Mouse (Mus musculus) myocyte (in vitro differentiated cells): ENCODE results near the gene Minos1. TPM values are rescaled to one million over a fixed set of nuclear protein-coding genes. Genes with fewer than 3 reads are reported as not detected.

ENCODE experiments used
- H3K27me3 ChIP-seq: one replicate; pipeline ENCODE4 v1.6.1; 2011; ENCODE audit not compliant: control insufficient read depth, insufficient read depth, insufficient read length
- H3K36me3 ChIP-seq: one replicate; pipeline ENCODE4 v1.6.1; 2011; ENCODE audit not compliant: control insufficient read depth, insufficient read depth
- H3K4me2 ChIP-seq: one replicate; pipeline ENCODE4 v1.6.1; 2011; ENCODE audit warnings: low read depth, control low read depth
- H3K4me3 ChIP-seq: one replicate; pipeline ENCODE4 v1.5.1; 2011; ENCODE audit warnings: mild to moderate bottlenecking, control low read depth, moderate library complexity
- H3K79me2 ChIP-seq: one replicate; pipeline ENCODE4 v1.6.1; 2011; ENCODE audit not compliant: control insufficient read depth, insufficient read depth
- H3ac ChIP-seq: one replicate; pipeline ENCODE4 v1.6.1; 2011; ENCODE audit not compliant: control insufficient read depth, insufficient read length
- CEBPB ChIP-seq: IDR thresholded peaks from 2 replicates; pipeline ENCODE4 v1.6.1; 2011; ENCODE audit warnings: mild to moderate bottlenecking, moderate library complexity; ENCODE audit not compliant: poor library complexity, insufficient read depth, severe bottlenecking
- E2F4 ChIP-seq: IDR thresholded peaks from one replicate; pipeline ENCODE4 v1.6.1; 2011; ENCODE audit warnings: mild to moderate bottlenecking, control low read depth, moderate library complexity; ENCODE audit not compliant: insufficient read depth
- MAX ChIP-seq: IDR thresholded peaks from one replicate; pipeline ENCODE4 v1.6.1; 2011; ENCODE audit warnings: low read depth, mild to moderate bottlenecking, control low read depth
- MYOD1 ChIP-seq, 3 experiments: IDR thresholded peaks; one replicate each; pipeline ENCODE4 v1.6.1; 2011; ENCODE audit warnings: control low read depth in 2 of 3, low read depth in 2 of 3, mild to moderate bottlenecking in 2 of 3, moderate library complexity in 1 of 3; ENCODE audit not compliant: insufficient read length in 2 of 3, control insufficient read depth in 1 of 3
- MYOG ChIP-seq, 3 experiments: IDR thresholded peaks; one replicate each; pipeline ENCODE4 v1.6.1; 2011; ENCODE audit warnings: control low read depth in 2 of 3, low read depth in 2 of 3, mild to moderate bottlenecking in 2 of 3; ENCODE audit not compliant: insufficient read length in 2 of 3, control insufficient read depth in 1 of 3, insufficient read depth in 1 of 3
- POLR2A ChIP-seq: IDR thresholded peaks from one replicate; pipeline ENCODE4 v1.6.1; 2011; ENCODE audit warnings: low read depth, mild to moderate bottlenecking, control low read depth, moderate library complexity; ENCODE audit not compliant: insufficient read length
- POLR2AphosphoS2 ChIP-seq: IDR thresholded peaks from one replicate; pipeline ENCODE4 v1.6.1; 2011; ENCODE audit warnings: low read depth, control low read depth; ENCODE audit not compliant: insufficient read length
- REST ChIP-seq: IDR thresholded peaks from one replicate; pipeline ENCODE4 v1.6.1; 2011; ENCODE audit warnings: mild to moderate bottlenecking, control low read depth, moderate library complexity; ENCODE audit not compliant: insufficient read depth, insufficient read length
- SRF ChIP-seq: IDR thresholded peaks from one replicate; pipeline ENCODE4 v1.6.1; 2011; ENCODE audit warnings: low read depth; ENCODE audit not compliant: control insufficient read depth, insufficient read length
- TCF12 ChIP-seq: IDR thresholded peaks from one replicate; pipeline ENCODE4 v1.6.1; 2011; ENCODE audit warnings: mild to moderate bottlenecking, control low read depth; ENCODE audit not compliant: poor library complexity, insufficient read depth, severe bottlenecking
- TCF3 ChIP-seq: IDR thresholded peaks from one replicate; pipeline ENCODE4 v1.6.1; 2011; ENCODE audit warnings: low read depth, control low read depth; ENCODE audit not compliant: insufficient read length
- USF1 ChIP-seq: IDR thresholded peaks from one replicate; pipeline ENCODE4 v1.6.1; 2011; ENCODE audit warnings: low read depth, mild to moderate bottlenecking, control low read depth, moderate library complexity
- polyA plus RNA-seq: library from polyadenylated mRNA; unstranded; fragments of >200 nt; fragmentation: generic; extraction: Trizol; gene quantifications from one replicate; pipeline ENCODE4 v1.2.1, GENCODE M21; 2012; ENCODE audit warnings: missing spikeins

Gene Minos1
- polyA plus RNA-seq, 1 experiment: 247 TPM

- Histone ChIP-seq H3K4me3 (peak overlapping the region; percentile 63), H3K79me2 (peaks cover 56% of the 10 kb centered on the region), H3K4me2 (peak overlapping the region; percentile 80), H3K36me3 (no peaks in the 10 kb centered on the region), H3K27me3 (no peaks in the 10 kb centered on the region), H3ac (peak overlapping the region; percentile 87)
- no peak for TF ChIP-seq POLR2AphosphoS2
- TF ChIP-seq USF1: no peak
- TF ChIP-seq MYOG (IDR thresholded peaks at IDR 0.05; ENCODE audit: control insufficient read depth in 1 of 3, insufficient read depth in 1 of 3, insufficient read length in 2 of 3, low read depth in 2 of 3): no peak
- TF ChIP-seq POLR2A: no peak
- no peak for TF ChIP-seq SRF
- no peak for TF ChIP-seq REST
- no peak for TF ChIP-seq TCF12
- TF ChIP-seq TCF3: no peak
- no peak for TF ChIP-seq E2F4
- no peak for TF ChIP-seq MYOD1 (IDR thresholded peaks at IDR 0.05; ENCODE audit: control insufficient read depth in 1 of 3, insufficient read length in 2 of 3, low read depth in 2 of 3)
- no peak for TF ChIP-seq CEBPB
- TF ChIP-seq MAX: no peak
These were observed 860 bp downstream of the Minos1 start for GRCm38 (mm10) chr4:139129806-139130700.

- H3K4me2 ChIP-seq: no peak overlapping the region
- TF ChIP-seq MYOD1 (IDR thresholded peaks at IDR 0.05; ENCODE audit: control insufficient read depth in 1 of 3, insufficient read length in 2 of 3, low read depth in 2 of 3): no peak
- TF ChIP-seq TCF12: no peak
- TF ChIP-seq MYOG (IDR thresholded peaks at IDR 0.05; ENCODE audit: control insufficient read depth in 1 of 3, insufficient read depth in 1 of 3, insufficient read length in 2 of 3, low read depth in 2 of 3): no peak
- H3K79me2 ChIP-seq: peaks cover 92% of the 10 kb centered on the region
- no peak overlapping the region for H3ac ChIP-seq
- H3K27me3 ChIP-seq: no peaks in the 10 kb centered on the region
- H3K4me3 ChIP-seq: no peak overlapping the region
- no peaks in the 10 kb centered on the region for H3K36me3 ChIP-seq
These were observed 4.4 kb downstream of the Minos1 start for GRCm38 (mm10) chr4:139126475-139126874.

- H3ac ChIP-seq: no peak overlapping the region
- TF ChIP-seq SRF (no peak), TCF3 (no peak)
- no peak overlapping the region for H3K4me2 ChIP-seq
- peaks cover 99% of the 10 kb centered on the region for H3K79me2 ChIP-seq
- H3K36me3 ChIP-seq: no peaks in the 10 kb centered on the region
- no peak overlapping the region for H3K4me3 ChIP-seq
- H3K27me3 ChIP-seq: no peaks in the 10 kb centered on the region
These were observed 6.0 kb downstream of the Minos1 start for GRCm38 (mm10) chr4:139124940-139125339.

GRCm38 (mm10) chr4:139122557-139122956 is 8.4 kb downstream of the Minos1 start:
- TF ChIP-seq POLR2A (no peak), MYOG (IDR thresholded peaks at IDR 0.05; ENCODE audit: control insufficient read depth in 1 of 3, insufficient read depth in 1 of 3, insufficient read length in 2 of 3, low read depth in 2 of 3) (no peak), TCF3 (no peak), POLR2AphosphoS2 (no peak), SRF (no peak), CEBPB (no peak), REST (no peak), MYOD1 (IDR thresholded peaks at IDR 0.05; ENCODE audit: control insufficient read depth in 1 of 3, insufficient read length in 2 of 3, low read depth in 2 of 3) (no peak), TCF12 (no peak), USF1 (no peak)
- H3K4me2 ChIP-seq: no peak overlapping the region

GRCm38 (mm10) chr4:139120998-139121397 is 9.9 kb downstream of the Minos1 start:
- Histone ChIP-seq H3ac (no peak overlapping the region), H3K79me2 (peaks cover 98% of the 10 kb centered on the region), H3K36me3 (no peaks in the 10 kb centered on the region), H3K27me3 (no peaks in the 10 kb centered on the region), H3K4me3 (no peak overlapping the region), H3K4me2 (no peak overlapping the region)
- TF ChIP-seq CEBPB (no peak), MYOG (IDR thresholded peaks at IDR 0.05; ENCODE audit: control insufficient read depth in 1 of 3, insufficient read depth in 1 of 3, insufficient read length in 2 of 3, low read depth in 2 of 3) (no peak), POLR2AphosphoS2 (no peak), E2F4 (no peak), TCF12 (no peak), POLR2A (no peak), USF1 (no peak), SRF (no peak)

More at GRCm38 (mm10) chr4:139122557-139122956, 8.4 kb downstream of the Minos1 start:
- Histone ChIP-seq H3ac (no peak overlapping the region), H3K36me3 (no peaks in the 10 kb centered on the region), H3K4me3 (no peak overlapping the region), H3K79me2 (peaks cover 100% of the 10 kb centered on the region), H3K27me3 (no peaks in the 10 kb centered on the region)
